Mouse (Mus musculus): ENCODE data around the gene Lrrc10. TPM values are rescaled to one million over a fixed set of nuclear protein-coding genes. Genes with fewer than 3 reads are reported as not detected.
"Not testable (repeated sequence)": the region's sequence is repeated elsewhere in the genome, so short reads cannot be mapped to it uniquely, and the experiment has no call there.

The Lrrc10 gene
- polyA plus RNA-seq, 1 experiment from 2014 or later: not detected

DNA sequence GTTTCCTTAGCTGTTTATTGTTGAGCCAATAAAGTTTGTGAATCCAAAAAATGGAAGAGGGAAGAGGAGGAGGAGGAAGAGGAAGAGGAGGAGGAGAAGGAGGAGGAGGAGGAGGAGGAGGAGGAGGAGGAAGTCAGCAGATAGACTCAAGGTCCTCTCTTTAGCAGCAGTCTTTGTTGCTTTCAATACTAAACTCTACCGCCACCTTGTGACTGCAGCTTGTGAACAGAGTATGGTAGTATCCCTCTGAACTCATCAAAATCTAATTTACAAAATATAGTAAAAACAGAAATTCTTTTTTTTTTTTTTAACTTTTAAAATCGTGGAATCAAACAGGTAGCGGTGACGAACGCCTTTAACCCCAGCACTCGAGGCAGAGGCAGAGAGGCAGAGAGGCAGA lies 4.8 kb upstream of the Lrrc10 start:
- H3K4me3 ChIP-seq (ENCODE audit: low read depth, low read length): no peak overlapping the region
- H3K9ac ChIP-seq (replicated peaks): no peak overlapping the region
- ATAC-seq (no peak), DNase-seq (no peak)
- H3K27ac ChIP-seq (ENCODE audit: low read depth): no peak overlapping the region
- H3K36me3 ChIP-seq (replicated peaks; ENCODE audit: insufficient read depth, low read length): no peaks in the 10 kb centered on the region
- H3K4me1 ChIP-seq (ENCODE audit: insufficient read depth): no peaks in the 10 kb centered on the region
- no peak overlapping the region for H3K4me2 ChIP-seq (ENCODE audit: low read depth, low read length)
- WGBS (ENCODE audit: insufficient replicate concordance): 66% methylated on average over 6 of the region's 6 CpGs
- H3K27me3 ChIP-seq (ENCODE audit: insufficient read depth, low read length): no peaks in the 10 kb centered on the region
- no peak for TF ChIP-seq EP300 (IDR thresholded peaks at IDR 0.05; ENCODE audit: low read depth)
- TF ChIP-seq CTCF (IDR thresholded peaks at IDR 0.05; ENCODE audit: low read depth): peak; percentile 42; the same call in 1 of the 2 replicates
- H3K9me3 ChIP-seq (ENCODE audit: low read length): no peaks in the 10 kb centered on the region

- no peak for TF ChIP-seq CTCF (IDR thresholded peaks at IDR 0.05; ENCODE audit: low read depth)
- TF ChIP-seq EP300 (IDR thresholded peaks at IDR 0.05; ENCODE audit: low read depth): no peak
- no peaks in the 10 kb centered on the region for H3K27me3 ChIP-seq (ENCODE audit: insufficient read depth, low read length)
- H3K4me3 ChIP-seq (ENCODE audit: low read depth, low read length): no peak overlapping the region
Measured at GRCm38 (mm10) chr10:117042295-117042694, 2.8 kb upstream of the Lrrc10 start.

DNA sequence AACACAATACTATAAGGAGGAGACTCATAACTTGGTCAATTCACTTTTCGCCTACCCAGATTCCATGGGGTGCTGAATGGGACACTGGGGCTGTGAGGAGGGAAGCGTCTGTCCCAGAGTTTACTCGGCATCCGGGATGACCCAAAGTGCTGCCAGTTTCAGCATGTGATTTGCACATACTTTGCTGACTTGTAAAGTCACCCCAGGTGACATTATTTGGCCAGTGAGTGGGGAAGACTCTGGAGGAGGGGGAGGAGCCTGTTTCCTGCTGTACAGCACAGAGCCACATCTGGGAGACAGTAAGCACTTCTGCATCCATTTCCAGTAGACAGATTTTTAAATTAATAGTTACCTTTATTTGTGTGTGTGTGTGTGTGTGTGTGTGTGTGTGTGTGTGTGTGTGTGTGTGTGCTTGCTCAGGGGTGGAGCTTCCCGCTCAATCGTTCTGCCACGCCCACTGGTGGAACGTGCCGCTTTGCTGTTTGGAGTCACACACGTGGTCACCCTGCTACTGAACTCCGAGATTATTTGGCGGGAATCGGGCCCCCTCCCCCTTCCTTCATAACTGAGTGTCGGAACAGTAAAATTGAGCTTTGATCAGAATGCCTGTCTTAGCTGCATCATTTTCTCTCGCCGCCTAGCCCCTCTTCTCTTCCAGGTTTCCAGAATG lies 1.5 kb upstream of the Lrrc10 start:
- H3K4me3 ChIP-seq (ENCODE audit: low read depth, low read length): not testable (repeated sequence)

More at GRCm38 (mm10) chr10:117042295-117042694, 2.8 kb upstream of the Lrrc10 start:
- ATAC-seq (no peak), DNase-seq (no peak)
- Histone ChIP-seq H3K4me2 (ENCODE audit: low read depth, low read length) (no peak overlapping the region), H3K9me3 (ENCODE audit: low read length) (no peaks in the 10 kb centered on the region), H3K36me3 (replicated peaks; ENCODE audit: insufficient read depth, low read length) (no peaks in the 10 kb centered on the region), H3K27ac (ENCODE audit: low read depth) (no peak overlapping the region), H3K9ac (replicated peaks) (no peak overlapping the region), H3K4me1 (ENCODE audit: insufficient read depth) (no peaks in the 10 kb centered on the region)
- 65% methylated on average over 14 of the region's 14 CpGs for WGBS (ENCODE audit: insufficient replicate concordance)

GRCm38 (mm10) chr10:117049253-117049652 lies 4.1 kb downstream of the Lrrc10 start:
- TF ChIP-seq CTCF (IDR thresholded peaks at IDR 0.05; ENCODE audit: low read depth) (no peak), EP300 (IDR thresholded peaks at IDR 0.05; ENCODE audit: low read depth) (no peak)
- Histone ChIP-seq H3K27me3 (ENCODE audit: insufficient read depth, low read length) (no peaks in the 10 kb centered on the region), H3K4me3 (ENCODE audit: low read depth, low read length) (no peak overlapping the region), H3K27ac (ENCODE audit: low read depth) (no peak overlapping the region), H3K4me1 (ENCODE audit: insufficient read depth) (no peaks in the 10 kb centered on the region), H3K9me3 (ENCODE audit: low read length) (no peaks in the 10 kb centered on the region), H3K36me3 (replicated peaks; ENCODE audit: insufficient read depth, low read length) (peaks cover 44% of the 10 kb centered on the region), H3K4me2 (ENCODE audit: low read depth, low read length) (no peak overlapping the region), H3K9ac (replicated peaks) (no peak overlapping the region)
- 82% methylated on average over 4 of the region's 4 CpGs for WGBS (ENCODE audit: insufficient replicate concordance)
- no peak for DNase-seq
- no peak for ATAC-seq

More for the DNA sequence above, 1.5 kb upstream of the Lrrc10 start:
- ATAC-seq (peak; percentile 80), DNase-seq (peak; percentile 42)
- 0 out of 2 replicates have a peak overlapping the region, but pooled peaks have one; percentile 26 for H3K9ac ChIP-seq (replicated peaks)
- H3K36me3 ChIP-seq (replicated peaks; ENCODE audit: insufficient read depth, low read length); H3K9me3 ChIP-seq (ENCODE audit: low read length); H3K27me3 ChIP-seq (ENCODE audit: insufficient read depth, low read length); H3K27ac ChIP-seq (ENCODE audit: low read depth); H3K4me1 ChIP-seq (ENCODE audit: insufficient read depth): not testable (repeated sequence)
- H3K4me2 ChIP-seq (ENCODE audit: low read depth, low read length): peak overlapping the region; percentile 13; the same call in 1 of the 2 replicates
- WGBS (ENCODE audit: insufficient replicate concordance): 32% methylated on average over 15 of the region's 16 CpGs

- Histone ChIP-seq H3K4me2 (ENCODE audit: low read depth, low read length) (no peak overlapping the region), H3K9me3 (ENCODE audit: low read length) (no peaks in the 10 kb centered on the region), H3K27me3 (ENCODE audit: insufficient read depth, low read length) (no peaks in the 10 kb centered on the region), H3K4me3 (ENCODE audit: low read depth, low read length) (no peak overlapping the region), H3K27ac (ENCODE audit: low read depth) (no peak overlapping the region), H3K36me3 (replicated peaks; ENCODE audit: insufficient read depth, low read length) (peaks cover 51% of the 10 kb centered on the region), H3K9ac (replicated peaks) (no peak overlapping the region), H3K4me1 (ENCODE audit: insufficient read depth) (no peaks in the 10 kb centered on the region)
- TF ChIP-seq CTCF (IDR thresholded peaks at IDR 0.05; ENCODE audit: low read depth) (no peak), EP300 (IDR thresholded peaks at IDR 0.05; ENCODE audit: low read depth) (no peak)
- no peak for ATAC-seq
- no peak for DNase-seq
- whole genome bisulfite sequencing (ENCODE audit: insufficient replicate concordance): 80% methylated on average over 4 of the region's 4 CpGs
Measured at GRCm38 (mm10) chr10:117049961-117050597, 4.9 kb downstream of the Lrrc10 start.

GRCm38 (mm10) chr10:117055668-117056067 lies 10.5 kb downstream of the Lrrc10 start:
- 87% methylated on average over 4 of the region's 4 CpGs for WGBS (ENCODE audit: insufficient replicate concordance)
- H3K4me3 ChIP-seq (ENCODE audit: low read depth, low read length): no peak overlapping the region
- no peaks in the 10 kb centered on the region for H3K9me3 ChIP-seq (ENCODE audit: low read length)
- no peaks in the 10 kb centered on the region for H3K27me3 ChIP-seq (ENCODE audit: insufficient read depth, low read length)
- no peak for TF ChIP-seq EP300 (IDR thresholded peaks at IDR 0.05; ENCODE audit: low read depth)
- TF ChIP-seq CTCF (IDR thresholded peaks at IDR 0.05; ENCODE audit: low read depth): peak; percentile 46
- H3K27ac ChIP-seq (ENCODE audit: low read depth): no peak overlapping the region
- H3K4me1 ChIP-seq (ENCODE audit: insufficient read depth): no peaks in the 10 kb centered on the region
- H3K36me3 ChIP-seq (replicated peaks; ENCODE audit: insufficient read depth, low read length): peaks cover 95% of the 10 kb centered on the region
- DNase-seq: no peak
- ATAC-seq: no peak
- H3K4me2 ChIP-seq (ENCODE audit: low read depth, low read length): no peak overlapping the region
- H3K9ac ChIP-seq (replicated peaks): no peak overlapping the region

Measured in liver, postnatal 0 days (tissue).